Mouse (Mus musculus) c-Kit-negative CD71-positive TER-119-positive erythroid progenitor cells, embryonic 14.5 days (primary cell): ENCODE data around the gene Osr1.

Experiments used
- DNase-seq: peaks from one replicate; pipeline ENCODE4 v3.0.0-alpha.2; 2013; ENCODE audit warnings: low read depth, low spot score

The Osr1 gene

GRCm38 (mm10) chr12:9569971-9570370, at the start of gene Osr1:
Gene Osr1 (plus strand): TSS chr12:9570116.
- no peak for DNase-seq

DNA sequence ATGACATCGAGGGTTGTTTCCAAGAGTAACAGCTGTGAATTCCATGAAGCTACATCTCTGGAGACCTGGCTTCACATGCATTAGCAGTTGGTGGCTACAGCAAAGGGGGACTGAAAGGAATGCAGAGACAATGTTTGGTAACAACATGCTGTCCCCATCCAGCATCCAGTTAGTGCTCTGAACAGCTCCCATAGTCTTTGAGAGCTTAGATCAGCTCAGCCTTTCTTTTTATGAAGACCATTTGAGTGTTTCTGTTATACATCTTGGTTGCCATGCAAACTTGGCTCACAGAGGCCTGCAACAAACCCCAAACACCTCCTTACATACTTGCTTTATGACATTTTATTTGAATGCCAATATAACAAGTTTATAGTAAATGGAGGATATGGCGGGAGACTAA, 19.6 kb upstream of the Osr1 start:
- DNase-seq, result no peak

DNA sequence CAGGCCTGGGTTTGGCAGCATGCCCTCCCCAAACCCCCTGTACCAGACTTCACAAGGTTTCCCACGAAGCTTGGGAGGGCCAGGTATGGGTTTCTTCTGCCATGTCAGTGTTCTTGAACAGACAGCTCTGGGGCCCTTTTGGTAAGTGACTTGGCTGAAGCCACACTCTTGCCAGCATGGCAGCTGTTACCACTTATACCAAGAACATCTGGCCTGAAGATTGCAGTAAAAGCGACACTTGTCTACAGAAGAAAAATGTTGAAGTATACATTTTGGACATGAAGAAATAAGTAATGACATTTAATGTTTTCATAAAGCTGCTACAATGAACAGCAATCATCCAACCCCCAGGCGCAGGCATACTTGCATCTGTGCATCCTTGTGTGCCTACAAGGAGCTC, 5.0 kb upstream of the Osr1 start:
- DNase-seq, result no peak

DNA sequence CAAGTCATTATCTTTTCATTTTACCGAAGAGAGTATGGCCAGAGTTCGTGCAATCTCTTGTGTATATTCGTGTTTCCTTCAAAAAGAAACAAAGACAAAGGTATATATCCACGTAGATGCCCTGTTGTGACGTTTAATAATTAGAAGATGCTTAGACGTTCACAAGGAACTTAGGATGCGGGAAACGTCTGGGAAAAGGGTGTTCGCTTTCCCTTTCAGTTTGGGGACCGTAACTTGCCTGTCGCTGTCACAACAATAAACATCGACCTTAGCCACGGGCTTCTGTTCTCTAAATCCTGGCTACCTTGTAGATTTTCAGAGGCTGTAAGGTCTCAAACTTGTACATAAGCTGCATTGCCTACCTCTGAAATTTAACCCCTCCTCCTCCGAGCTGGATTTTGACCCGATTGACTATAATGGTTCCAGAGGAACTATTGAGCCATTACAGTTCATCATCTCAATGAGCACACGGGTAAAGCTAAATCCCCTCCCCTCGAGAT, 630 bp downstream of the Osr1 start:
- no peak for DNase-seq

- DNase-seq, result no peak
These were observed 1.5 kb downstream of the Osr1 start for GRCm38 (mm10) chr12:9571276-9571940.

DNA sequence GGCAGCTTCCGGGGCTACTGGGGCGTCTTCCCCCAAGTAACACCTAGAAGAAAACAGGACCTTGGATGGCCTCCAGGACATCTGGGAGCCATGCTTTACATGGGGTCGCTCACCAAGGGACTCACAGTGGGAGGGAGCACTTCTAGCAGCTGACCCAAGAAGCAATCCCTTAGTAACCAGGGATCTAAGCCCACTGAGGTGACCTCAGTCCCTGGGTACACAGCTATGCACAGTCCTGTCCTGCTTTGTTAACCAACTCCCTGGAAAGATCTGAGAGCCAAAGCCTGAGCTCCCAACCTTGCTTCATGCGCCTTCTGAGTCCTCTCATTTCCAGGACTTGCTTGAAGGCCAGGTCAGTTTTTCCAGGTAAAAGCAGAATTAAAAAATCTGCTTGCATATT, 2.1 kb downstream of the Osr1 start:
- no peak for DNase-seq

- DNase-seq, result no peak
These were observed 3.8 kb downstream of the Osr1 start for GRCm38 (mm10) chr12:9573682-9574081.

DNA sequence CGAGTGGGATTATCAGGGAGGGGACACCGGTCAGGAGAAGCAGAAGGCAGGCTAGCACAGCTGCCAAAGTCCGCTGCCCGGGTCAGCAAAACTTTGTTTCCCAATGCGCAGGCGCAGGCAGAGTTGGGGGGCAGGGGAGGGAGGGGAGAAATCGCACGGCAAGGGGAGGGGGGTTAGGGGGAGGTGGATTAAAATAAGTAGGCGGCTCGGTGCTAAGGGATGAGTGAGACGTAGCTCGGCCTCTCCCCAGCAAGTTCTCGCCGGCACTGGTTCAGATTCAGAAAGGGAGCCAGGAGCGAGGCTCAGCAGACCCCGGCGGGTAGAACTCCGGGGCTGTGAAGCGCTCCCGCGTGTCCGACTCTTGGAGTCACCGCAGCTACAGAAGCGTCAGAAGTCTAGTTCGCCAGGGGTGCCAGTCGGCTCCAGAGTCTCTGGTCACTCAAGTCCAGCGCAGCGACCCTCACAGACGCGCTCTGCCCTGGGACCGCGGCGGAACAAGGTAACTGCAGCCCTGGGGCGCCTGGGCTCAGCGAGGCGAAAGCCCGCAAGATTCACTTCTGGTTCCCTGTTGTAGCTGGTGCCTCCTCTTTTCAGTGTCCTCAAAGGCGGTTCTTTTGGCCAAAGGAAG, 4.4 kb downstream of the Osr1 start:
- DNase-seq, result no peak

DNA sequence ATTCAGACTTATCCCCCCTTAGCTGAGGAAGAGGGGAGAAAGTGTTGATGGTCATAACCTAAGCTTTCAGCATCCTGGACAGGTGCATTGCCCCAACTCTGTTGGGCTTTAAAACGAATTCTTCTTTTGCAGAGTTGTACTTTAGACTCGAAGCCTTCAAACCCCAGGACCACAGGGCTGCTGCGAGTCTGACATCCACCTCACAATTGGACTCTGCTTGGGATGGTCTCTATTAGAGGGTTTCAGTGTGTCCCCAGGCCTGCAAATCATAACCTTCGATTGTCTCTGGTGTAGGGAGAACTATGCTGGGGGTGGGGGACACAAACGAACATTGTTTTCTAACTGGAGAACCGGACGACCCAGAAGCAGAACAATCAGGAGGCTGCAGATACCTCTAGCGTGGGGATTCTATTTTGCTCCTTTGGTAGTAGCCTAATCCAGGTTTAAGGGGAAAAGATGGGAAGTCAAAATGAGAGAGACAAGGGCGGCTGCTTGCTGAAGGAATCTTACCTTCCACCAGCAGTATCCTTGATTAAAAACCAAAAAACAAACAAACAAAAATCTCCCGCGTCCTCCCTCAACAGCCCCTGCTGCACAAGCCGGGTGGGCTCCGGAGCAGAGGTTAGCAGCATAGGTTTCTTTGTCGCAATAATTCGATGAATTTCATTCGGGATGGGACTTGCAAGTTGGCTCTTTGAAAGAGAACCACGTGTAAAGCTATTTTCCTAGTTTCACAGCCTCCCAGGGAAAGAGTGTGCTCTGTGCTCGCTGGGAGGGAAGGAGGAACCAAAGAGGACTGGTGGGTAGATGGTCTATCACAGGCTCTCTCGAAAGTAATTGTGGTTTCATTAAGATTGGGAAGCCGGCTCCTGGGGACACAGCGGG, 5.5 kb downstream of the Osr1 start:
- no peak for DNase-seq

DNA sequence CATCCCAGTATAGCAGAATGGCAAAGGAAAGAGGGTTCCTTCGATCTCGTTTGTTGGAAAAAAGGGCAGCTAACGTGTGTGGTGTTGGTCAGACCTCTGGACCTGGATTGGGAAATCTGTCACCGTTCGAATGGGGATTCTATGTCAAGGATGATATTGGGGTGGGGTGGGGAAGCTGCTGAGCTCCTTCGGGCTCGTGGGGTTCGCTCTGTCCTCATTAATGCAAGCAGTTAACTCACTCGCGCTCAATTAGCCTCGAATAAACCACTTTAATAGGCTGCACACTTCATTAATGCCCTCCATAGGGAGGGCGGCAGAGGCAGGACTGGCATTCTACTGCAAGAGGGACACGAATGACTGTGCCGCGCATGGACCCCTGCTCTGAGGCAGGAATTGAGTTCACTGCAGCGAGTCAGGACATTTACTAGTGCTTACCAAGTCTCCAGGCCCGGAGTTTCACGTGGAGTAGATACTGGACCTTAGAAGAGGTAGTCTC, 6.2 kb downstream of the Osr1 start:
- DNase-seq, result no peak

GRCm38 (mm10) chr12:9577610-9578009, 7.7 kb downstream of the Osr1 start:
- no peak for DNase-seq

DNA sequence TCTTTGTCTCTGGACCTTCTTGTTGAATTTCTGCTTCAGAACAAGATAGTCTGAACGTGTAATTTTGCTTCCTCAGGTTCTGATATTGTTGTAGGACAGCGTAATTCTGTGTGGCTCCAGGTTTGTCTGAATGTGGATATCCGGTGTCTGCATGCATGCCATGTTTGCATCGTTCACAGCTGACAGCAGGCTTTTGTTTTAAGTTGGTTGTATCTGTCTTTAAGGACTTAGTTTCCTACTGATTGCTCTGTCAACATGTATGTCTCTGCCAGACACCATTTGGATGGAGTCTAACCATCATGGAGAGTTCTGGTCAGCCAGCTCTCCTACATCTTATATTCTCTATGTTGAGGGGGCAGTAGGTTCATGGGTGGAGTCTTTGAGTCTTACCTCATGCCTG, 8.7 kb downstream of the Osr1 start:
- DNase-seq, result no peak

- no peak for DNase-seq
These were observed 9.6 kb downstream of the Osr1 start for GRCm38 (mm10) chr12:9579301-9580030.

DNA sequence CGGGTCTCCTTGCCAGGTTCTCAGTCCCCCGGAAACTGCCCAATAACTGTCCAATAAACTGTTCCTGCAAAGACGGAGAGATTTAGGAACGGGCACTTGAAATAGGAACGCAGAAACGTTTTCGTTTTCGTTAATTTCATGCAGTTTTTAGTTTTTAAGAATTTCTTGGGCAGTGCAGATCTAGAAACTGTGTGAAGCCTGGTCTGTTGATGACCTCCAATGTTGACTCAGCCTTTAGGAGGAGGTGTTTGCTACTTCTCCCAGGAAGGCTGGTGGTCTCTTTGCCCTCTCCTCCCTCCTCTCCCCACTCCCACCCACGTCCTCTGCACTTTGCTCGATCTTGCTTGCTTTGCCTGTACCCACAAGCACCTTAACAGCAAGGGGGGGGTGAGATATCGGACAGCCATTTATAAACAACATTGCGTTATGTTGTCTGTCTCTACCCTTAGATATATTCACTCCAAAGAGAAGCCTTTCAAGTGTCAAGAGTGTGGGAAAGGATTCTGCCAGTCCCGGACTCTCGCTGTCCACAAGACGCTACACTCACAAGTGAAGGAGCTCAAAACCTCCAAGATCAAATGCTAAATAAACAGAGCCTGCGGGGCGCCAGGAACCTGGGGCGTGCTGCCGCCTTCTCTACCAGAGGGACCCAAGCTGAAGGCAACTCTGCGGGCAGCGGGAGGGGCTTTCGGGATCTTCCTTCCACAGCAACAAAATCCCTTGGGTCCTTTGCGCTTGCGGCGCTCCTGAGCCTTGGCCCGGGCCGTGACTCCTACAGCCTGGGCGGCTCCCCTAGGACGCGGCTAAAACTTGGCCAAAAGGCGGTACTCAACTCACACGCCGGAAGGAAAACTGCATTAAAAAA, 10.4 kb downstream of the Osr1 start:
- DNase-seq, result no peak

GRCm38 (mm10) chr12:9581011-9581410, 11.1 kb downstream of the Osr1 start:
- DNase-seq, result no peak

DNA sequence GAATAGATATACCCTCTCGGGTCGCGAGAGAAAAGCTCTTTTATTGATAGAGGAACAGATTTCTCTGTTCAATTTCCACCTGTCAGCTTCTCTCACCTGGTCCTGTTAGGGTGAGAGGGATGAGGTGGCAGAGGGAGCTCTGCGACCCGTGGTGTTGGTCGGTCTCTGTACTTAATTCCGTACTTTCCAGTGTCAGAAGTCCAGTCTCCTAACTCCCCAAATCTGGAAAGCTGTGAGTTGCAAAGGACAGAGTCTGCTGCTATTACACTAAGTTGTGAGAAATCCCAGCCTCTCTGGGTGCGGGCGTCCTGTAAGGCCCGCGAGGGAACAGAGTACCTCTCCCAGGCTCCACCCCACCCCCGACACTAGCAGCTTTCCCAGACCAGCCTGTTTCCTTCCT, 11.6 kb downstream of the Osr1 start:
- no peak for DNase-seq

- DNase-seq, result no peak
These were observed 12.5 kb downstream of the Osr1 start for GRCm38 (mm10) chr12:9582248-9582995.

GRCm38 (mm10) chr12:9583380-9583779, 13.5 kb downstream of the Osr1 start:
- no peak for DNase-seq

DNA sequence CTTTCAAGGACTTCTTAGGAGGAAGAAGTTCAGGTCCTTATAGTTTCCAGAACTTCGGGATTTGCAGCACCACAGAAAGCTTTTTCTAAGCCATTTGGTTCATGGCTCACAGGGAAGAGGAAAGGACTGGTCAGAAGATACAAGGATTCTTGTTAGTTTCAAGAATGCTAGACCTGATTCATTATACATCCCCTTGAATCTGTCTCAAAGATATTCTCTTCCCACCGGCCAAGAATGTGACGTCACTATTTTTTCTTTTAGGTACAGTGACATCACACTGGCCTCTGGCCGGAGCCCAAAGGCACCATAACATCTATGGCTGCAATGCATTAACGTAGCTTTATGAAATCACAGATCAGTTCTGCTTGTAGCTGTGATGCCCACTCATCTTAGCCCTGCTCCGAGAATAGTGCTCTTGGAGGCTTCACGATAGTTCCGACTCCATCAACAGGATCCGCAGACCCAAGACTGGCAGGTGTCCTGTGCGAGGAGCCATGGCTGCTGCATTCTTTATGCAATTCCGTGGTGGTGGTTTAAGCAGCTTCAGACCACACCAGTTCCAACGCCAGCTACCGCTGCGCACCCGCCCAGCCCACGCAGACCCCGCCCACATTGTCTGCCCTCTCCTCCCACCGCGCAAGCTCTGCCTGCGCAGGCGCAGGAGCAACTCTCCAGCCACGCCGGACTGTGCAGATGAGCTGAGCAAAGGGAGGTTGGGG, 14.6 kb downstream of the Osr1 start:
- DNase-seq, result no peak
